Mouse (Mus musculus): Measurements from ENCODE around the gene Gm20403. TPM values are rescaled to one million over a fixed set of nuclear protein-coding genes. Genes with fewer than 3 reads are reported as not detected.

Gm20403 gene
- not detected in 2 replicates for polyA plus RNA-seq (2014; fragmentation: Nextera tagmentation; extraction: Ambion mirVana)

DNA sequence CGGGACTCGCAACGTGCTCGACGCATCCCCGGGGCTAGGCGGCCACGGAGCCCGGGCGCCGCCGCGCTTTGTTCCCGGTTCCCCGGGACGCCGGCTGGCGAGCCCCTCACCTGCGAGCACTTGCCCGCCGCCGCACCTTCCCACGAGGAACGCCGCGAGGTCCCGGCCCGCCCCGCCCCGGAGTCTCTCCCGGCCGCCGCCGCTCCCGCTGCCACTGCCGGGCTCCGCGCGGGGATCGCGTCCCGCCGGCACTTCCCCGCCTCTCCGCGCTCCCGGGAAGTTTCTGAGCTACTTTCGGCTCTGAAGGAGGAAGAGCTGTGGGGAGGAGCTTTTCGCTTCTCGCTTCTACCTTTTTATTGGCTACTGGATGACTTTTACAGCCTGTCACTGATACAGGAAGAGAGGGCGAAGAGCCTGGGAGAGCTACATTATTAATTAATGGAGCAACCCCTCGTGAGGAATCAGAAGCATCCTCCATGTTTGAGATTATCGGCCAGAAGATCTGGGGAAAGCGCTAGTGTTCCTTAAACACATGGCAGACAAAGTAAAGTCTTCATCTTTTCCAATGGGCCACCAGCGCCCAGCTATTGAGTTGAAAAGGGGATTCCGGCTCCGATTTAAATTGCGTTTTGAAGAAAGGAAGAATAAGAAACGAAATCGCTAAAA, at the start of gene Gm20403:
Gm20403 (minus strand) TSS at position 478 of the 666 bp plus-strand sequence.
- peak; percentile 80 for ATAC-seq (replicated peaks; ENCODE audit: low FRiP score, low TSS enrichment, low read depth)
- Histone ChIP-seq H3K4me2 (ENCODE audit: low read length) (peak within 1 kb of the TSS; percentile 79), H3K4me1 (replicated peaks; ENCODE audit: control insufficient read depth, insufficient read depth, low read length) (peaks cover 7% of the 10 kb centered on the region; the same call in 1 of the 2 replicates), H3K36me3 (ENCODE audit: control insufficient read depth, insufficient read depth, low read length) (0 out of 2 replicates have a peak, but pooled peaks cover 4% of the 10 kb centered on the region), H3K27me3 (replicated peaks; ENCODE audit: control insufficient read depth, insufficient read depth, low read length) (no peaks in the 10 kb centered on the region), H3K9me3 (ENCODE audit: control insufficient read depth, low read length) (no peaks in the 10 kb centered on the region), H3K27ac (ENCODE audit: low read depth) (peak within 1 kb of the TSS; percentile 92), H3K9ac (ENCODE audit: low read length) (peak within 1 kb of the TSS; percentile 87), H3K4me3 (ENCODE audit: low read depth, low read length) (peak within 1 kb of the TSS; percentile 86)
- under 1% methylated on average over 55 of the region's 60 CpGs for WGBS
- peak; percentile 84 for DNase-seq (ENCODE audit: low spot score)

DNA sequence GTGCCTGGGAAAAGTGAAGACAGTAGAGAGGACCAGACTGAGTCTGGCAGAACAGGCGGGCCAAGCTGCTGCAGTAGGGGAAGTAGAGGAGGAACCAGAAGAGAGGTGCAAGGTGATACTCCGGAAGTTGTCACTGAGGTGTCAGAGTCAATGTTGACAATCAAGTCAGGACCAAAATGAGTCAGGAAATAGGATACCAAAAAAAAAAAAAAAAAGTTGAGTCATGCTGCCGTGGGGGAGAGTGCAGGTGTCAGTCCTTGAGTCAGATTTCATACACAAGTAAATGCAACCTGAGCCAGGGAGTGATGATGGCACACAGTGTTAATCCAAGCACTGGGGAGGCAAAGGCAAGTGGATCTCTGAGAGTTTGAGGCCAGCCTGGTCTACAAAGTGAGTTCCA, 40.8 kb upstream of the Gm20403 start:
- DNase-seq (ENCODE audit: low spot score), result no peak
- H3K9ac ChIP-seq (ENCODE audit: low read length), result no peak overlapping the region
- H3K4me3 ChIP-seq (ENCODE audit: low read depth, low read length), result no peak overlapping the region
- no peaks in the 10 kb centered on the region for H3K36me3 ChIP-seq (ENCODE audit: control insufficient read depth, insufficient read depth, low read length)
- WGBS, result 39% methylated on average over 3 of the region's 3 CpGs
- no peaks in the 10 kb centered on the region for H3K4me1 ChIP-seq (replicated peaks; ENCODE audit: control insufficient read depth, insufficient read depth, low read length)
- no peak for ATAC-seq (replicated peaks; ENCODE audit: low FRiP score, low TSS enrichment, low read depth)
- H3K9me3 ChIP-seq (ENCODE audit: control insufficient read depth, low read length), result no peaks in the 10 kb centered on the region
- no peak overlapping the region for H3K27ac ChIP-seq (ENCODE audit: low read depth)
- H3K4me2 ChIP-seq (ENCODE audit: low read length), result no peak overlapping the region
- no peaks in the 10 kb centered on the region for H3K27me3 ChIP-seq (replicated peaks; ENCODE audit: control insufficient read depth, insufficient read depth, low read length)

DNA sequence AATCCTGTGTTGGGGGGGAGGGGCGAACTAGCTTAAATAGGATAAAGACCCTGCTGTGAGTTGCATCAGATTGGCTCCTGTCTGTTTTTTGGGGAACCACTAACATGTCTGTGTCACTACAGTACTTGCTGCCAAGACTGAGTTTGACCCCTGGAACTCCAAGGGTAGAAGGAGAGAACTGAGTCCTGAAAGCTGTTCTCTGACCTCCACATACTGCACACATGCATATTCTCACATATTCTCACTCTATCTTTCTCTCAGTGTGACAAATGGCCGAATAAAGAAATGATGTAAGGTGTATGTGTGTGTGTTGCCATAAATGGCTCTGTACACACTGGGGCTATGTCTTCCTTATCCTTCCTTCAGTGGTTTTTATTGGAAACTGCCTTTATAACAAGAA, 37.0 kb upstream of the Gm20403 start:
- no peak overlapping the region for H3K27ac ChIP-seq (ENCODE audit: low read depth)
- ATAC-seq (replicated peaks; ENCODE audit: low FRiP score, low TSS enrichment, low read depth), result no peak

DNA sequence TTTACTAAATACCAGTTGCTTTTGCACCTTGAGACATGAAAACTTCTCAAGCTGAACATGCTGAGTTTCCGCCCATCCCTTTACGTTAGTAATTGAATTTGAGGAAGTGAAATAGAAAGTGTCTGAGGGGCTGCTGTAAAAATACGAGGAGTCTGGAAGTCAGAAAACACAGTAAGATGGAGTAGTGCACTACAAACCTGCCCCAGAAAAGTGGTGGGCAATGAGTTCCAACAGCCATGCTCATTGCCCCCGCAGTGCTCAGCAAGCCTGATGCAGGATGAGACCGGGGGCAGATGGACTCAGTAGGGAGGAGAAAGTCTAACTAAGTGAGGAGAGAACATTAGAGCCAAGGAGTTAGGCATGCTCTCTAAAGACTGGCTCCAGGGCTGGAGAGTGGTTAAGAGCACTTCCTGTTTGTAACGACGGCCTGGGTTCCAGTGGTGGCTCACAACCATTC, 33.1 kb upstream of the Gm20403 start:
- Histone ChIP-seq H3K4me1 (replicated peaks; ENCODE audit: control insufficient read depth, insufficient read depth, low read length) (no peaks in the 10 kb centered on the region), H3K27ac (ENCODE audit: low read depth) (no peak overlapping the region), H3K9me3 (ENCODE audit: control insufficient read depth, low read length) (no peaks in the 10 kb centered on the region), H3K4me3 (ENCODE audit: low read depth, low read length) (no peak overlapping the region), H3K4me2 (ENCODE audit: low read length) (no peak overlapping the region), H3K36me3 (ENCODE audit: control insufficient read depth, insufficient read depth, low read length) (no peaks in the 10 kb centered on the region), H3K27me3 (replicated peaks; ENCODE audit: control insufficient read depth, insufficient read depth, low read length) (no peaks in the 10 kb centered on the region), H3K9ac (ENCODE audit: low read length) (no peak overlapping the region)
- ATAC-seq (replicated peaks; ENCODE audit: low FRiP score, low TSS enrichment, low read depth), result no peak
- WGBS, result 88% methylated on average over 7 of the region's 7 CpGs
- no peak for DNase-seq (ENCODE audit: low spot score)

More for the DNA sequence above, 37.0 kb upstream of the Gm20403 start:
- WGBS, result 80% methylated on average over 2 of the region's 2 CpGs
- Histone ChIP-seq H3K9me3 (ENCODE audit: control insufficient read depth, low read length) (no peaks in the 10 kb centered on the region), H3K4me2 (ENCODE audit: low read length) (no peak overlapping the region), H3K4me3 (ENCODE audit: low read depth, low read length) (no peak overlapping the region), H3K36me3 (ENCODE audit: control insufficient read depth, insufficient read depth, low read length) (no peaks in the 10 kb centered on the region), H3K9ac (ENCODE audit: low read length) (no peak overlapping the region), H3K4me1 (replicated peaks; ENCODE audit: control insufficient read depth, insufficient read depth, low read length) (no peaks in the 10 kb centered on the region), H3K27me3 (replicated peaks; ENCODE audit: control insufficient read depth, insufficient read depth, low read length) (no peaks in the 10 kb centered on the region)
- DNase-seq (ENCODE audit: low spot score), result no peak

DNA sequence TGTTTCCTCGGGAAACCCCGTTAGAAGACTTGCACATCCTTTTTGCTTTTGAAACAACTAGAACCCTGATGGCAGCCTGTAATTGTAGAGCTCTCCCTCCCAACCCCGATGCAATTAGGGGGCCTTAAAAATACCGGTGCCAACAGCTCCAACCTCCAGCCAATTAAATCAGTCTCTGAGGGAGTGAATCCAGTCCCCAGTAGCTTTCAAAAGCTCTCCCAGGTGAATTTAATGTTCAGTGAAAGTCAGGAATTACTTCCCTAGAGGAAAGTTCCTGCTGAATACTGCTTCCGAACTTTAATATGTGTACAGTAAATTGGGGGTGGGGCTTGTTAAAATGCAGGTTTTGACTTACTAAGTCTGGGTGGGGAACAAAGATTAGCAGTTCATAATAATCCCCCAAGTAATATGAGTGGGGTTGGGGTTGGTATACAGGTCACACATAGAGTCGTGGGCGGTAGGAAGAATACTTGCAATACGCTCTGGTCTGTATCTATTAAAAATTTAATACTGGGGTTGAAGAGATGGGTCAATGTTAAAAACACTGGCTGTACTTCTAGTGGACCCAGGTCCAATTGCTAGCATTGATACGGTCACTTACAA, 30.9 kb upstream of the Gm20403 start:
- Histone ChIP-seq H3K4me3 (ENCODE audit: low read depth, low read length) (no peak overlapping the region), H3K27me3 (replicated peaks; ENCODE audit: control insufficient read depth, insufficient read depth, low read length) (no peaks in the 10 kb centered on the region), H3K4me2 (ENCODE audit: low read length) (no peak overlapping the region), H3K9me3 (ENCODE audit: control insufficient read depth, low read length) (no peaks in the 10 kb centered on the region), H3K4me1 (replicated peaks; ENCODE audit: control insufficient read depth, insufficient read depth, low read length) (no peaks in the 10 kb centered on the region), H3K9ac (ENCODE audit: low read length) (no peak overlapping the region), H3K36me3 (ENCODE audit: control insufficient read depth, insufficient read depth, low read length) (no peaks in the 10 kb centered on the region), H3K27ac (ENCODE audit: low read depth) (no peak overlapping the region)
- WGBS, result 76% methylated on average over 9 of the region's 9 CpGs
- ATAC-seq (replicated peaks; ENCODE audit: low FRiP score, low TSS enrichment, low read depth), result no peak
- DNase-seq (ENCODE audit: low spot score), result no peak

DNA sequence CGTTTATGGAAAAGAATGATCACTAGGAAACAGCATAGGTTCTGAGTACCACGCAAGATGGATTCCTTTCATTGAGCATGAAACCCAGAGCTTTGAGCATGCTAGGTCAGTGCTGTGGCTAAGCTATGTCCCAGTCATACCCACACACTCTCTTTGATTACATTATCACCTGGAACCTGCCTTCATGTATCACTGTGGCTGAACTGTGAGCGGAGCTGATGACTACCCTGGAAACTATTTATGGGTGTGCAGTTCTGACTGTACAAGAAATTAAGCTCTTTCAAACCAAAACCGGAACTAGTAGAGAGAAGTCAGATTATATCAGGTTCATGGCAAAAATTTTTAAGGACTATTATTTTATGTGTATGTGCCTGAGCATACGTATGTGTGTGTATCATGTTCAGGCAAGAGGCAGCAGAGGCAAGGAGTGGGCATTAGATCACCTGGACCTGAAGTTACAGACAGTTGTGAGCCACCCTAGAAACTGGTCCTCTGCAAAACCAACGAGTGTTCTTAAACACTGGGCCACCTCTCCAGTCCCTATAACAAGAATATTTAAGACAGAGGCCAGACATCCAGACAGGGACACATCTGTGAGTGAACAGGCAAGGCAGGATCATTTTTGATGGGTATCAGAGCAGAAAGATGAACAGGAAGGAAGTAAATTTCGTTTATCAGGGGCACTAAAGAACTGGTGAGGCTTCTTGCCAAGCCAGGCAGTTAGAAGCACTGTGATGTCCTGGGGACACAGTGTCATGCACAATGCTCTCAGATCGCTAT, 30.2 kb upstream of the Gm20403 start:
- ATAC-seq (replicated peaks; ENCODE audit: low FRiP score, low TSS enrichment, low read depth) (no peak), DNase-seq (ENCODE audit: low spot score) (no peak)
- 72% methylated on average over 8 of the region's 8 CpGs for WGBS
- no peaks in the 10 kb centered on the region for H3K4me1 ChIP-seq (replicated peaks; ENCODE audit: control insufficient read depth, insufficient read depth, low read length)
- H3K27ac ChIP-seq (ENCODE audit: low read depth), result no peak overlapping the region
- no peaks in the 10 kb centered on the region for H3K36me3 ChIP-seq (ENCODE audit: control insufficient read depth, insufficient read depth, low read length)
- H3K27me3 ChIP-seq (replicated peaks; ENCODE audit: control insufficient read depth, insufficient read depth, low read length), result no peaks in the 10 kb centered on the region
- no peak overlapping the region for H3K4me2 ChIP-seq (ENCODE audit: low read length)
- H3K9me3 ChIP-seq (ENCODE audit: control insufficient read depth, low read length), result no peaks in the 10 kb centered on the region
- H3K9ac ChIP-seq (ENCODE audit: low read length), result no peak overlapping the region
- no peak overlapping the region for H3K4me3 ChIP-seq (ENCODE audit: low read depth, low read length)

DNA sequence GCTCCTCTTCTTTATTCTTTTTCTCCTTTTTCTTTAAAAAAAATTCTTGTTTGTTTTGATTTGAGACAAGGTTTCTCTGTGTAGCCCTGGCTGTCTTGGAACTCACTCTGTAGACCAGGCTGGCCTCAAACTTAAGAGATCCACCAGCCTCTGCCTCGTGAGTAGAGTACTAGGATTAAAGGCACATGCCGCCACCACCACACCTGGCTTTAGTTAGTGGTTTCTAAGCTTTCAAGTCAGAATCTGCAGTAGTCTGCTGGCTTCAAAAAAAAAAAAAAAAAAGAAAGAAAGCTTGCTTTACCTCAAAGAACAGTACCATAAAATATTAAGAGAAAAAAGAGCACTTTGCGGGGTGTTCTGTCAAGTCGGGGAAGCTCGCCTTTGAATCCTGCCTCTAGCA, 29.1 kb upstream of the Gm20403 start:
- H3K4me3 ChIP-seq (ENCODE audit: low read depth, low read length), result no peak overlapping the region

DNA sequence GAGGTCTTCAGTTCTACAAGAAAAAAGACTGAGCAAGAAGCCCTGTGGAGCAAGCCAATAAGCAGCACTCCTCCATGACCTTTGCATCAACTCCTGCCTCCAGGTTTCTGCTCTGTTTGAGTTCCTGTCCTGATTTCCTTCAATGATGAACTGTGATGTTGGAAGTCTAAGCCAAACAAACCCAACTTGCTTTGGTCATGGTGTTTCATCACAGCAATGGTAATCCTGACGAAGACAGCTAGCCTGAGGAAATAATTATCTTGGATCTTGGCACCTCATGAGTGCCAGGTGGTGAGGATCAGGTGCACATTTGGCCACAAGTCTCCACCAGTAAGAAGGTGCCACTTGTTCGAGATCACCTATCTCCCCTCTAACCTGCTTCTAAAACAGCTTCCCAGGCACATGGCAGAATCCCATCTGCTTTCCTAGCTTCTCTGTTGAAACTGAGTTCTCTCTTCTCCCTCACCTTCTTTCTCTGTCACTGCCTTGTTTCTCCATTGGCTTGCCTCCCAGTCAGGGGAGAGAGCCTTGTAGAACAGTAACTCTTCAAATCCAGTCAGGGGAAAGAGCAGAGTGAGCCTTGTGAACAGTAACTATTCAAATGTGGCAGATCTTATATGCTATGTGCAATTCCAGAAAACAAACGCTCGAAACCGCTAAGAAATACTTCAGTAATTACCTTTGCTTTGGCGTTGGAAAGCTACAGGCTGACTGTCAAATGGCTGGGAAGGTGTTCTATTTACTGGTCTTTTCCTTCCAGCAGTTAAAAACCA, 27.5 kb upstream of the Gm20403 start, which contains the start of gene Baz1a:
Baz1a (minus strand) TSS at position 723 of the 773 bp plus-strand sequence.
- DNase-seq (ENCODE audit: low spot score), result no peak
- ATAC-seq (replicated peaks; ENCODE audit: low FRiP score, low TSS enrichment, low read depth), result no peak

More for the DNA sequence above, 29.1 kb upstream of the Gm20403 start:
- no peak for ATAC-seq (replicated peaks; ENCODE audit: low FRiP score, low TSS enrichment, low read depth)
- Histone ChIP-seq H3K9me3 (ENCODE audit: control insufficient read depth, low read length) (no peaks in the 10 kb centered on the region), H3K36me3 (ENCODE audit: control insufficient read depth, insufficient read depth, low read length) (no peaks in the 10 kb centered on the region), H3K27me3 (replicated peaks; ENCODE audit: control insufficient read depth, insufficient read depth, low read length) (no peaks in the 10 kb centered on the region), H3K27ac (ENCODE audit: low read depth) (no peak overlapping the region), H3K4me2 (ENCODE audit: low read length) (no peak overlapping the region), H3K9ac (ENCODE audit: low read length) (no peak overlapping the region), H3K4me1 (replicated peaks; ENCODE audit: control insufficient read depth, insufficient read depth, low read length) (no peaks in the 10 kb centered on the region)
- no peak for DNase-seq (ENCODE audit: low spot score)
- 80% methylated on average over 5 of the region's 5 CpGs for WGBS

More for the DNA sequence above, 27.5 kb upstream of the Gm20403 start, which contains the start of gene Baz1a:
- H3K36me3 ChIP-seq (ENCODE audit: control insufficient read depth, insufficient read depth, low read length), result no peaks in the 10 kb centered on the region
- no peak within 1 kb of the TSS for H3K9ac ChIP-seq (ENCODE audit: low read length)
- H3K4me1 ChIP-seq (replicated peaks; ENCODE audit: control insufficient read depth, insufficient read depth, low read length), result no peaks in the 10 kb centered on the region
- H3K4me3 ChIP-seq (ENCODE audit: low read depth, low read length), result no peak within 1 kb of the TSS
- 84% methylated on average over 6 of the region's 6 CpGs for WGBS
- no peak within 1 kb of the TSS for H3K27ac ChIP-seq (ENCODE audit: low read depth)
- H3K9me3 ChIP-seq (ENCODE audit: control insufficient read depth, low read length), result no peaks in the 10 kb centered on the region
- no peaks in the 10 kb centered on the region for H3K27me3 ChIP-seq (replicated peaks; ENCODE audit: control insufficient read depth, insufficient read depth, low read length)
- no peak within 1 kb of the TSS for H3K4me2 ChIP-seq (ENCODE audit: low read length)

All from intestine, embryonic 14.5 days (tissue).